Comparison of ENCODE assay signal across 8 mouse cellular contexts in genomic region chr12:80110546-80110870, GRCm38 (mm10). TPM values are rescaled to one million over a fixed set of nuclear protein-coding genes. Genes with fewer than 3 reads are reported as not detected.
DNase-seq lines count a peak whose midpoint lies in the region; ATAC-seq and TF ChIP-seq lines count a peak whose summit lies in the region.

No protein-coding gene starts in this region.

- ATAC-seq in lung, embryonic 14.5 days (ENCODE audit: insufficient read depth) = no peak
- ATAC-seq in intestine, postnatal 0 days = no peak
- ATAC-seq in neural tube, embryonic 14.5 days (ENCODE audit: low read depth) = no peak
- no peak for ATAC-seq in cerebellum, adult (ENCODE audit: insufficient number of reproducible peaks, low FRiP score, low TSS enrichment)
- no peak for ATAC-seq in inflammation-experienced regulatory T-cells, adult 6 months

- peak overlapping the region; percentile 98 for H3K4me2 ChIP-seq in lung, embryonic 14.5 days
- H3K4me2 ChIP-seq in intestine, postnatal 0 days (replicated peaks; ENCODE audit: low read depth) = peak overlapping the region; percentile 90
- H3K4me2 ChIP-seq in neural tube, embryonic 14.5 days (ENCODE audit: low read depth, low read length) = peak overlapping the region; percentile 86

- H3K9ac ChIP-seq in lung, embryonic 14.5 days = peak overlapping the region; percentile 100
- peak overlapping the region; percentile 93 for H3K9ac ChIP-seq in intestine, postnatal 0 days (ENCODE audit: low read depth, low read length)
- H3K9ac ChIP-seq in neural tube, embryonic 14.5 days (replicated peaks; ENCODE audit: low read depth, low read length) = peak overlapping the region; percentile 77

- peak overlapping the region; percentile 96 for H3K4me3 ChIP-seq in lung, embryonic 14.5 days (ENCODE audit: low read depth, low read length)
- H3K4me3 ChIP-seq in embryonic fibroblast, embryonic 13.5 days (ENCODE audit: insufficient read depth, low read length) = peak overlapping the region; percentile 97
- H3K4me3 ChIP-seq in intestine, postnatal 0 days (ENCODE audit: low read depth, low read length) = peak overlapping the region; percentile 91
- peak overlapping the region; percentile 53 for H3K4me3 ChIP-seq in neural tube, embryonic 14.5 days (ENCODE audit: low read depth, low read length)

- H3K27me3 ChIP-seq in lung, embryonic 14.5 days (ENCODE audit: insufficient read depth, low read length) = no peaks in the 10 kb centered on the region
- no peaks in the 10 kb centered on the region for H3K27me3 ChIP-seq in intestine, postnatal 0 days (replicated peaks; ENCODE audit: control insufficient read depth, insufficient read depth, low read length)
- peaks cover 5% of the 10 kb centered on the region for H3K27me3 ChIP-seq in neural tube, embryonic 14.5 days (ENCODE audit: control insufficient read depth, insufficient read depth, low read length)

- H3K27ac ChIP-seq in lung, embryonic 14.5 days (ENCODE audit: low read depth) = peak overlapping the region; percentile 99
- H3K27ac ChIP-seq in embryonic fibroblast, embryonic 13.5 days (ENCODE audit: insufficient read depth, low read length) = peak overlapping the region; percentile 14; the same call in 1 of the 2 replicates
- peak overlapping the region; percentile 98; the same call in 1 of the 2 replicates for H3K27ac ChIP-seq in intestine, postnatal 0 days (ENCODE audit: low read depth, low read length)
- peak overlapping the region; percentile 80 for H3K27ac ChIP-seq in neural tube, embryonic 14.5 days (ENCODE audit: low read depth, low read length)

- TF ChIP-seq POLR2A in embryonic fibroblast, embryonic 13.5 days (IDR thresholded peaks at IDR 0.05; ENCODE audit: low read depth, low read length) = no peak; the same call in 1 of the 2 replicates

- H3K9me3 ChIP-seq in lung, embryonic 14.5 days (ENCODE audit: low read depth, low read length) = no peaks in the 10 kb centered on the region
- H3K9me3 ChIP-seq in intestine, postnatal 0 days (ENCODE audit: control insufficient read depth) = no peaks in the 10 kb centered on the region
- no peaks in the 10 kb centered on the region for H3K9me3 ChIP-seq in neural tube, embryonic 14.5 days (ENCODE audit: control insufficient read depth, low read length)

- H3K4me1 ChIP-seq in lung, embryonic 14.5 days (ENCODE audit: insufficient read depth) = peaks cover 4% of the 10 kb centered on the region; the same call in 1 of the 2 replicates
- no peaks in the 10 kb centered on the region for H3K4me1 ChIP-seq in embryonic fibroblast, embryonic 13.5 days (ENCODE audit: control insufficient read depth, insufficient read depth, low read length)
- H3K4me1 ChIP-seq in intestine, postnatal 0 days (replicated peaks; ENCODE audit: control insufficient read depth, insufficient read depth, low read length) = no peaks in the 10 kb centered on the region
- H3K4me1 ChIP-seq in neural tube, embryonic 14.5 days (ENCODE audit: control insufficient read depth, insufficient read depth, low read length) = peaks cover 6% of the 10 kb centered on the region; the same call in 1 of the 2 replicates

- no peak for DNase-seq in lung, embryonic 14.5 days
- no peak for DNase-seq in lung, postnatal 4 days
- DNase-seq in cerebellum, adult 18-20 months = no peak

- peaks cover 48% of the 10 kb centered on the region for H3K36me3 ChIP-seq in lung, embryonic 14.5 days (ENCODE audit: insufficient read depth)
- H3K36me3 ChIP-seq in intestine, postnatal 0 days (ENCODE audit: control insufficient read depth, insufficient read depth) = peaks cover 11% of the 10 kb centered on the region; the same call in 1 of the 2 replicates
- no peaks in the 10 kb centered on the region for H3K36me3 ChIP-seq in neural tube, embryonic 14.5 days (ENCODE audit: control insufficient read depth, insufficient read depth, low read length)

- TF ChIP-seq CTCF in lung, embryonic 14.5 days (IDR thresholded peaks at IDR 0.05; ENCODE audit: low read depth) = no peak
- no peak for TF ChIP-seq CTCF in embryonic fibroblast, embryonic 13.5 days (IDR thresholded peaks at IDR 0.05; ENCODE audit: borderline replicate concordance, insufficient read depth, low read length)
- TF ChIP-seq CTCF in intestine, postnatal 0 days (IDR thresholded peaks at IDR 0.05; ENCODE audit: low read depth) = no peak

- 0% methylated on average over 9 of the region's 9 CpGs for WGBS in lung, embryonic 14.5 days
- 2% methylated on average over 9 of the region's 9 CpGs for WGBS in intestine, postnatal 0 days
- WGBS in neural tube, embryonic 14.5 days = 3% methylated on average over 9 of the region's 9 CpGs

RNA-seq across cellular contexts. Expression of gene Zfp36l1, which starts 2.3 kb away (rescaled TPM):
- polyA plus RNA-seq in lung, embryonic 14.5 days (2014; fragmentation: Nextera tagmentation; extraction: Ambion mirVana) = 190 and 192 TPM in 2 replicates
- polyA plus RNA-seq in embryonic fibroblast, embryonic 13.5 days (2011; ENCODE audit: insufficient read length, low read depth, missing spikeins) = 72.6 and 139 TPM in 2 replicates
- polyA plus RNA-seq in intestine, postnatal 0 days (2015; fragmentation: Nextera tagmentation; extraction: Ambion mirVana) = 77.9 and 80.7 TPM in 2 replicates
- 26.6 and 41.0 TPM in 2 replicates for polyA plus RNA-seq in neural tube, embryonic 14.5 days (2014; fragmentation: Nextera tagmentation; extraction: Ambion mirVana)
- polyA plus RNA-seq in inflammation-experienced regulatory T-cells, adult 6 months (2017; shearing (Covaris generic)) = 100 to 1,000 TPM; 109 to 177 (median 123) TPM

Comparison
In these comparisons a context has a peak if more than half of its experiments do, and no peak if none do; other contexts are left out.
1. H3K27ac ChIP-seq: peak in every context shown above with its lines; median percentile 99 in lung, embryonic 14.5 days; 98 in intestine, postnatal 0 days; 80 in neural tube, embryonic 14.5 days; 14 in embryonic fibroblast, embryonic 13.5 days.